Mouse (Mus musculus): ENCODE data around the gene Mcm10. TPM values are rescaled to one million over a fixed set of nuclear protein-coding genes. Genes with fewer than 3 reads are reported as not detected.

Mcm10 gene
- total RNA-seq, 1 experiment from 2014 or later = 71.5 TPM

- ATAC-seq (replicated peaks in 1 of 2; ENCODE audit: insufficient read depth in 1 of 2, low FRiP score in 2 of 2, low TSS enrichment in 1 of 2, low read depth in 1 of 2, poor library complexity in 2 of 2, severe bottlenecking in 2 of 2) = no peak
These were observed 22.6 kb upstream of the Mcm10 start for GRCm38 (mm10) chr2:5035241-5035640.

- ATAC-seq (replicated peaks in 1 of 2; ENCODE audit: insufficient read depth in 1 of 2, low FRiP score in 2 of 2, low TSS enrichment in 1 of 2, low read depth in 1 of 2, poor library complexity in 2 of 2, severe bottlenecking in 2 of 2) = no peak
These were observed 22.2 kb upstream of the Mcm10 start for GRCm38 (mm10) chr2:5034801-5035200.

GRCm38 (mm10) chr2:5033546-5034420, 21.2 kb upstream of the Mcm10 start:
- ATAC-seq (replicated peaks in 1 of 2; ENCODE audit: insufficient read depth in 1 of 2, low FRiP score in 2 of 2, low TSS enrichment in 1 of 2, low read depth in 1 of 2, poor library complexity in 2 of 2, severe bottlenecking in 2 of 2) = no peak

- no peak for ATAC-seq (replicated peaks in 1 of 2; ENCODE audit: insufficient read depth in 1 of 2, low FRiP score in 2 of 2, low TSS enrichment in 1 of 2, low read depth in 1 of 2, poor library complexity in 2 of 2, severe bottlenecking in 2 of 2)
These were observed 20.1 kb upstream of the Mcm10 start for GRCm38 (mm10) chr2:5032665-5033064.

- ATAC-seq (replicated peaks in 1 of 2; ENCODE audit: insufficient read depth in 1 of 2, low FRiP score in 2 of 2, low TSS enrichment in 1 of 2, low read depth in 1 of 2, poor library complexity in 2 of 2, severe bottlenecking in 2 of 2) = no peak
These were observed 18.6 kb upstream of the Mcm10 start for GRCm38 (mm10) chr2:5031215-5031614.

- no peak for ATAC-seq (replicated peaks in 1 of 2; ENCODE audit: insufficient read depth in 1 of 2, low FRiP score in 2 of 2, low TSS enrichment in 1 of 2, low read depth in 1 of 2, poor library complexity in 2 of 2, severe bottlenecking in 2 of 2)
These were observed 17.2 kb upstream of the Mcm10 start for GRCm38 (mm10) chr2:5029808-5030207.

- no peak for ATAC-seq (replicated peaks in 1 of 2; ENCODE audit: insufficient read depth in 1 of 2, low FRiP score in 2 of 2, low TSS enrichment in 1 of 2, low read depth in 1 of 2, poor library complexity in 2 of 2, severe bottlenecking in 2 of 2)
These were observed 15.5 kb upstream of the Mcm10 start for GRCm38 (mm10) chr2:5028047-5028446.

GRCm38 (mm10) chr2:5027057-5027456, 14.5 kb upstream of the Mcm10 start:
- ATAC-seq (replicated peaks in 1 of 2; ENCODE audit: insufficient read depth in 1 of 2, low FRiP score in 2 of 2, low TSS enrichment in 1 of 2, low read depth in 1 of 2, poor library complexity in 2 of 2, severe bottlenecking in 2 of 2) = no peak

- no peak for ATAC-seq (replicated peaks in 1 of 2; ENCODE audit: insufficient read depth in 1 of 2, low FRiP score in 2 of 2, low TSS enrichment in 1 of 2, low read depth in 1 of 2, poor library complexity in 2 of 2, severe bottlenecking in 2 of 2)
These were observed 12.7 kb upstream of the Mcm10 start for GRCm38 (mm10) chr2:5025162-5025733.

GRCm38 (mm10) chr2:5023699-5024399, 11.3 kb upstream of the Mcm10 start:
- no peak for ATAC-seq (replicated peaks in 1 of 2; ENCODE audit: insufficient read depth in 1 of 2, low FRiP score in 2 of 2, low TSS enrichment in 1 of 2, low read depth in 1 of 2, poor library complexity in 2 of 2, severe bottlenecking in 2 of 2)

- no peak for ATAC-seq (replicated peaks in 1 of 2; ENCODE audit: insufficient read depth in 1 of 2, low FRiP score in 2 of 2, low TSS enrichment in 1 of 2, low read depth in 1 of 2, poor library complexity in 2 of 2, severe bottlenecking in 2 of 2)
These were observed 10.7 kb upstream of the Mcm10 start for GRCm38 (mm10) chr2:5023275-5023674.

GRCm38 (mm10) chr2:5019708-5020107, 7.1 kb upstream of the Mcm10 start:
- no peak for ATAC-seq (replicated peaks in 1 of 2; ENCODE audit: insufficient read depth in 1 of 2, low FRiP score in 2 of 2, low TSS enrichment in 1 of 2, low read depth in 1 of 2, poor library complexity in 2 of 2, severe bottlenecking in 2 of 2)

- ATAC-seq (replicated peaks in 1 of 2; ENCODE audit: insufficient read depth in 1 of 2, low FRiP score in 2 of 2, low TSS enrichment in 1 of 2, low read depth in 1 of 2, poor library complexity in 2 of 2, severe bottlenecking in 2 of 2) = no peak
These were observed 4.3 kb upstream of the Mcm10 start for GRCm38 (mm10) chr2:5016922-5017321.

GRCm38 (mm10) chr2:5015527-5015926, 2.9 kb upstream of the Mcm10 start:
- ATAC-seq (replicated peaks in 1 of 2; ENCODE audit: insufficient read depth in 1 of 2, low FRiP score in 2 of 2, low TSS enrichment in 1 of 2, low read depth in 1 of 2, poor library complexity in 2 of 2, severe bottlenecking in 2 of 2) = no peak

GRCm38 (mm10) chr2:5014616-5015015, 2.0 kb upstream of the Mcm10 start:
- ATAC-seq (replicated peaks in 1 of 2; ENCODE audit: insufficient read depth in 1 of 2, low FRiP score in 2 of 2, low TSS enrichment in 1 of 2, low read depth in 1 of 2, poor library complexity in 2 of 2, severe bottlenecking in 2 of 2) = no peak

- no peak for ATAC-seq (replicated peaks in 1 of 2; ENCODE audit: insufficient read depth in 1 of 2, low FRiP score in 2 of 2, low TSS enrichment in 1 of 2, low read depth in 1 of 2, poor library complexity in 2 of 2, severe bottlenecking in 2 of 2)
These were observed 597 bp downstream of the Mcm10 start for GRCm38 (mm10) chr2:5011898-5012490.

- ATAC-seq (replicated peaks in 1 of 2; ENCODE audit: insufficient read depth in 1 of 2, low FRiP score in 2 of 2, low TSS enrichment in 1 of 2, low read depth in 1 of 2, poor library complexity in 2 of 2, severe bottlenecking in 2 of 2) = no peak
These were observed 5.5 kb downstream of the Mcm10 start for GRCm38 (mm10) chr2:5007107-5007506.

- ATAC-seq (replicated peaks in 1 of 2; ENCODE audit: insufficient read depth in 1 of 2, low FRiP score in 2 of 2, low TSS enrichment in 1 of 2, low read depth in 1 of 2, poor library complexity in 2 of 2, severe bottlenecking in 2 of 2) = no peak
These were observed 11.3 kb downstream of the Mcm10 start for GRCm38 (mm10) chr2:5001266-5001665.

All from hematopoietic stem cell, adult 5-6 weeks (primary cell).